ENCODE assay signal across 15 mouse cellular contexts in the genomic region with DNA sequence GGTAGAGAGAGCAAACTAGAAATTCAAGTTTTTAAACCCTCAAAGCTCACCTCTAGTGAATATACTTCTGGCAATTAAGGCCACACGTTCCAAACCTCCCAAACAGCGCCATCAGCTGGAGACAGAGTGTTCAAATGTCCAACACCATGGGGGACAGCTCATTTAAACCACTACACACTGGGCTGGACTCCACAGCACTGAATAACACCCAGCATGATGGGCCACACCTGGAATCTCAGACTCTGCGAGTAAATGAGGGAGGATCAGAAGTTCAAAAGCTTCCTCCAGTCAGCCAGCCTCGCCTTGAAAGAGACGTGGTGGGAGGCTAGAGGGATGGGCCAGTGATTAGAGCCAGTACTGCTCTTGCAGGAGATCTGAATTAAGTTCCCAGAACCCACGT. TPM values are rescaled to one million over a fixed set of nuclear protein-coding genes. Genes with fewer than 3 reads are reported as not detected.
DNase-seq lines count a peak whose midpoint lies in the region; ATAC-seq and TF ChIP-seq lines count a peak whose summit lies in the region.
"Had no signal": no experiment of that assay in that cellular context is flagged by ENCODE, and none has a peak within 500 bp of the region (broad histone marks: within the 10 kb centered on the region; RNA-seq: fewer than 3 reads in every experiment).

A gene (minus strand): TSS at position 126 of the 400 bp plus-strand sequence.

- no peaks in the 10 kb centered on the region for H3K36me3 ChIP-seq in thymus, adult 2 months (ENCODE audit: control insufficient read depth, insufficient read depth, low read length)
- no peaks in the 10 kb centered on the region for H3K36me3 ChIP-seq in stomach, embryonic 15.5 days
- H3K36me3 ChIP-seq: embryonic facial prominence, embryonic 13.5 days; heart, embryonic 10.5 days had no signal

- 67% methylated on average over 6 of the region's 6 CpGs for WGBS in thymus, adult 2 months
- 40% methylated on average over 6 of the region's 6 CpGs for WGBS in stomach, embryonic 15.5 days

- H3K4me2 ChIP-seq in stomach, embryonic 15.5 days: no peak within 1 kb of the TSS
- H3K4me2 ChIP-seq: embryonic facial prominence, embryonic 13.5 days; hindbrain, embryonic 14.5 days; lung, embryonic 14.5 days had no signal

- no peaks in the 10 kb centered on the region for H3K27me3 ChIP-seq in thymus, adult 2 months (ENCODE audit: control insufficient read depth, insufficient read depth, low read length)
- no peaks in the 10 kb centered on the region for H3K27me3 ChIP-seq in stomach, embryonic 15.5 days (replicated peaks)
- H3K27me3 ChIP-seq: embryonic facial prominence, embryonic 13.5 days had no signal

- H3K27ac ChIP-seq in thymus, adult 2 months (ENCODE audit: control insufficient read depth, insufficient read depth, low read length): no peak within 1 kb of the TSS
- no peak within 1 kb of the TSS for H3K27ac ChIP-seq in cortical plate, adult 2 months (ENCODE audit: insufficient read depth, low read length)
- no peak within 1 kb of the TSS for H3K27ac ChIP-seq in stomach, embryonic 15.5 days
- H3K27ac ChIP-seq: embryonic facial prominence, embryonic 13.5 days; heart, embryonic 10.5 days; hindbrain, embryonic 14.5 days had no signal

- no peak for DNase-seq in frontal cortex, adult 2 months (ENCODE audit: extremely low spot score in 1 of 2, low spot score in 1 of 2)
- no peak for DNase-seq in frontal cortex, postnatal 10 days (ENCODE audit: low spot score in 2 of 2)
- DNase-seq in thymus, adult 2 months: no peak
- DNase-seq in thymus, adult 18-20 months: no peak
- DNase-seq in gastrocnemius, postnatal 10 days: no peak
- DNase-seq in left cerebral cortex, adult 9 months (ENCODE audit: low spot score in 2 of 2): no peak
- DNase-seq: cerebellum, adult 9-10 months; kidney, postnatal 10 days; lung, embryonic 14.5 days; thymus, postnatal 25 days had no signal

- H3K9ac ChIP-seq in stomach, embryonic 15.5 days: no peak within 1 kb of the TSS
- H3K9ac ChIP-seq: embryonic facial prominence, embryonic 13.5 days; hindbrain, embryonic 14.5 days; lung, embryonic 14.5 days had no signal

- H3K9me3 ChIP-seq in stomach, embryonic 15.5 days: no peaks in the 10 kb centered on the region
- H3K9me3 ChIP-seq: embryonic facial prominence, embryonic 13.5 days; heart, embryonic 10.5 days had no signal

- no peak for TF ChIP-seq CTCF in thymus, adult 2 months (IDR thresholded peaks at IDR 0.05; ENCODE audit: borderline replicate concordance, control insufficient read depth, extremely low read depth, insufficient read depth, low read length, poor library complexity)
- TF ChIP-seq CTCF in cortical plate, adult 2 months (IDR thresholded peaks at IDR 0.05; ENCODE audit: extremely low read depth, insufficient read depth, low read length): no peak

- peaks cover 12% of the 10 kb centered on the region for H3K4me1 ChIP-seq in thymus, adult 2 months (replicated peaks; ENCODE audit: control insufficient read depth, insufficient read depth, low read length)
- H3K4me1 ChIP-seq in cortical plate, adult 2 months (ENCODE audit: control insufficient read depth, insufficient read depth, low read length): no peaks in the 10 kb centered on the region
- peaks cover 4% of the 10 kb centered on the region; the same call in 1 of the 2 replicates for H3K4me1 ChIP-seq in stomach, embryonic 15.5 days

- H3K4me3 ChIP-seq in thymus, adult 2 months (ENCODE audit: control insufficient read depth, insufficient read depth, low read length): no peak within 1 kb of the TSS
- H3K4me3 ChIP-seq in cortical plate, adult 2 months (ENCODE audit: insufficient read depth, low read length): no peak within 1 kb of the TSS
- H3K4me3 ChIP-seq in stomach, embryonic 15.5 days (replicated peaks): no peak within 1 kb of the TSS
- H3K4me3 ChIP-seq: embryonic facial prominence, embryonic 13.5 days; heart, embryonic 10.5 days had no signal

- ATAC-seq in stomach, embryonic 15.5 days (ENCODE audit: insufficient read depth, low FRiP score, low read depth): no peak

- TF ChIP-seq POLR2A in thymus, adult 2 months (IDR thresholded peaks at IDR 0.05; ENCODE audit: control insufficient read depth, extremely low read depth, insufficient read depth, low read length, poor library complexity): no peak
- no peak for TF ChIP-seq POLR2A in cortical plate, adult 2 months (IDR thresholded peaks at IDR 0.05; ENCODE audit: extremely low read depth, insufficient read depth, low read length)

RNA-seq across cellular contexts. Expression of the gene that starts here (rescaled TPM):
- 10.6 and 13.8 TPM in 2 replicates for polyA plus RNA-seq in frontal cortex, adult 2 months (2012; rRNA removed)
- 21.8 and 23.6 TPM in 2 replicates for polyA plus RNA-seq in thymus, adult 2 months (2012; rRNA removed)
- 12.3 and 15.7 TPM in 2 replicates for polyA plus RNA-seq in cortical plate, adult 2 months (2012; rRNA removed)
- polyA plus RNA-seq in stomach, embryonic 15.5 days (2015; fragmentation: Nextera tagmentation; extraction: Ambion mirVana): 12.9 and 14.4 TPM in 2 replicates
- total RNA-seq in gastrocnemius, postnatal 10 days (2021): 1 to 10 TPM; 1.9 to 4.3 TPM
